Mouse (Mus musculus) forebrain, embryonic 15.5 days (tissue): ENCODE measurements at regions not wholly inside any gene's neighbourhood (a gene's known extent, or its start where the extent isn't known, plus 50 kb on each side); places are given as distances from the start of the nearest gene placed in this dataset.

Experiments used
- ATAC-seq: fragments of 200-750 bp; cut with Nextera tagmentation; replicated peaks from 2 replicates; pipeline ENCODE4 v1.8.0; 2017; ENCODE audit warnings: mild to moderate bottlenecking, moderate TSS enrichment, moderate library complexity
- H3K27ac ChIP-seq: fragments of 300-500 bp; sonication (generic); replicated peaks from 2 replicates; pipeline ENCODE4 v1.5.1; 2015; ENCODE audit warnings: mild to moderate bottlenecking, inconsistent platforms
- H3K27me3 ChIP-seq: fragments of 300-500 bp; sonication (generic); 2 replicates; pipeline ENCODE4 v1.6.1; 2015; ENCODE audit warnings: inconsistent platforms
- H3K36me3 ChIP-seq: fragments of 300-500 bp; sonication (generic); 2 replicates; pipeline ENCODE4 v1.6.1; 2015; ENCODE audit warnings: mild to moderate bottlenecking, inconsistent platforms
- H3K4me1 ChIP-seq: fragments of 300-500 bp; sonication (generic); 2 replicates; pipeline ENCODE4 v1.6.1; 2015; ENCODE audit warnings: inconsistent platforms
- H3K4me2 ChIP-seq: fragments of 300-500 bp; sonication (generic); replicated peaks from 2 replicates; pipeline ENCODE4 v1.6.1; 2015; ENCODE audit warnings: mild to moderate bottlenecking, inconsistent platforms
- H3K4me3 ChIP-seq: fragments of 300-500 bp; sonication (generic); 2 replicates; pipeline ENCODE4 v1.5.1; 2015; ENCODE audit warnings: mild to moderate bottlenecking, inconsistent platforms
- H3K9ac ChIP-seq: fragments of 300-500 bp; sonication (generic); replicated peaks from 2 replicates; pipeline ENCODE4 v1.6.1; 2015; ENCODE audit warnings: mild to moderate bottlenecking, inconsistent platforms
- H3K9me3 ChIP-seq: fragments of 300-500 bp; sonication (generic); 2 replicates; pipeline ENCODE4 v1.6.1; 2016; ENCODE audit warnings: inconsistent platforms
- WGBS: fragments of 180-500 bp; shearing (Covaris S2); methylation state at CpG from one replicate; pipeline ENCODE4 v1.1.7; 2015; ENCODE audit warnings: mixed read lengths; 5-methylcytosine and 5-hydroxymethylcytosine counted together

- Histone ChIP-seq H3K9ac (no peak overlapping the region), H3K27ac (no peak overlapping the region), H3K27me3 (no peaks in the 10 kb centered on the region), H3K4me3 (no peak overlapping the region), H3K4me2 (no peak overlapping the region), H3K4me1 (no peaks in the 10 kb centered on the region), H3K9me3 (no peaks in the 10 kb centered on the region), H3K36me3 (no peaks in the 10 kb centered on the region)
- no peak for ATAC-seq
- WGBS = 90% methylated on average over 2 of the region's 2 CpGs
These were observed 856.9 kb downstream of the Zpld1 start for GRCm38 (mm10) chr16:54440932-54441331.

- Histone ChIP-seq H3K9me3 (no peaks in the 10 kb centered on the region), H3K4me2 (no peak overlapping the region), H3K4me1 (no peaks in the 10 kb centered on the region), H3K36me3 (no peaks in the 10 kb centered on the region), H3K4me3 (no peak overlapping the region), H3K9ac (no peak overlapping the region), H3K27me3 (no peaks in the 10 kb centered on the region), H3K27ac (no peak overlapping the region)
- WGBS = 42% methylated on average over 3 of the region's 3 CpGs
- ATAC-seq = peak; percentile 61; the same call in 1 of the 2 replicates
These were observed 891.1 kb downstream of the Zpld1 start for GRCm38 (mm10) chr16:54406638-54407037.

DNA sequence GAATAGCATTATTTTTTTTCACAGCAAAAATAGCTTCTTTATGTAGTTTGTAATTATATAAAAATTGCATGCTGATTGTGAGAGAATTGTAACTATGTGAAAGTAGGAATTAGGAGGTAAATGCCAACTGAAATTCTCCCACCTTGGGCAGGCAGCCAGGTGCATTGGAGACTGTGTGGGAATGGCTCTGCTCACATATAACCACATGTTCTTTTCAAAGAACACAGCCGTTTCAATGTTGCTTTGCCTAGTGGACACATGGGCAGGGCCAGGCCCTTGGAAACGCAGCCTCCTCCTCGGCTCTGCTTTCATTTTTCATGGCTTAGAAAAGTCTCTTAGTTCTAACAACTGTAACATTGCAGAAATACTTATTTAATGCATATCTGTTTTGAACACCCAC is 913.8 kb downstream of the Zpld1 start:
- no peaks in the 10 kb centered on the region for H3K27me3 ChIP-seq
- H3K4me3 ChIP-seq = no peak overlapping the region
- H3K4me1 ChIP-seq = no peaks in the 10 kb centered on the region
- H3K36me3 ChIP-seq = no peaks in the 10 kb centered on the region
- 41% methylated on average over 3 of the region's 3 CpGs for WGBS
- H3K27ac ChIP-seq = no peak overlapping the region
- no peak for ATAC-seq
- no peak overlapping the region for H3K4me2 ChIP-seq
- H3K9ac ChIP-seq = no peak overlapping the region
- H3K9me3 ChIP-seq = no peaks in the 10 kb centered on the region

- Histone ChIP-seq H3K9me3 (no peaks in the 10 kb centered on the region), H3K4me2 (no peak overlapping the region), H3K27ac (no peak overlapping the region), H3K9ac (no peak overlapping the region), H3K36me3 (no peaks in the 10 kb centered on the region), H3K4me3 (no peak overlapping the region), H3K27me3 (no peaks in the 10 kb centered on the region), H3K4me1 (no peaks in the 10 kb centered on the region)
- 64% methylated on average over 4 of the region's 4 CpGs for WGBS
- no peak for ATAC-seq
These were observed 922.8 kb downstream of the Zpld1 start for GRCm38 (mm10) chr16:54374990-54375389.

- no peak overlapping the region for H3K4me3 ChIP-seq
- H3K27ac ChIP-seq = no peak overlapping the region
- H3K4me2 ChIP-seq = no peak overlapping the region
- no peak for ATAC-seq
- H3K27me3 ChIP-seq = no peaks in the 10 kb centered on the region
- no peaks in the 10 kb centered on the region for H3K9me3 ChIP-seq
- no peaks in the 10 kb centered on the region for H3K36me3 ChIP-seq
- H3K9ac ChIP-seq = no peak overlapping the region
- no peaks in the 10 kb centered on the region for H3K4me1 ChIP-seq
These were observed 943.4 kb downstream of the Zpld1 start for GRCm38 (mm10) chr16:54354423-54354822.

GRCm38 (mm10) chr16:54348814-54349213 is 949.0 kb downstream of the Zpld1 start:
- ATAC-seq = no peak
- no peaks in the 10 kb centered on the region for H3K36me3 ChIP-seq
- H3K27me3 ChIP-seq = no peaks in the 10 kb centered on the region
- no peak overlapping the region for H3K4me3 ChIP-seq
- no peak overlapping the region for H3K9ac ChIP-seq
- no peaks in the 10 kb centered on the region for H3K4me1 ChIP-seq
- H3K9me3 ChIP-seq = no peaks in the 10 kb centered on the region
- H3K4me2 ChIP-seq = no peak overlapping the region
- no peak overlapping the region for H3K27ac ChIP-seq

DNA sequence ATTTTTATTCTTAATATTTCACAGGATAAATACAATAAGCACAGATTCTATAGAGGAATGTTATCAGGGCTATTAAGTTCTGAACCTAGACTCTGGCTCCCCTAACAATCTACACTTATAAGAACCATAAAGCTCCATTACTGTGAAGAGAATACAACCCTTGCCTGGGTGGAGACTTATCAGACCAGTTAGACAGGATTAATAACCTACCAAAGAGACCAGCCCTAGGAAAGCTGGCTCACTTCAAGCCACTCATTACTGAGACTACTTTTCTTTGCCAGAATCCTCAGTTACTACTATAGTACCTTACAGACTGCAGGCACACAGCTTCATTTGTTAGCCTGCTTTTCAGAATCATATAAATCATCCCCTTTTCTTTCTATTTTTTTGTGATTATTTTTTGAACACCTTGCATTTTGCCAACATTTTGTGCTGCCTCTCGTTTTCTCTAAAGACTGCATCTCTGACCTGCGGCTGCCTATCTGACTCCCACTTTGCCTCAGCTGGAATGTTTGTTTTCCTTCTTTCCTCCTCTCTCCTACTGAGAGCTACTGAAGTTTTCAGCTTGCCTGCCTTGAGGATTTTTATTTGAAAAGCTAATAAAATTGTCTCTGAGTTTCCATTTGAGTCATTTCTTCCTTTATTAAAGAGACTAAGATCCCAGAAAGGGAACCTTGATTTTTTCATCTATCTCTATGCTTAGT is 951.5 kb downstream of the Zpld1 start:
- Histone ChIP-seq H3K27ac (no peak overlapping the region), H3K27me3 (no peaks in the 10 kb centered on the region), H3K4me1 (no peaks in the 10 kb centered on the region), H3K36me3 (no peaks in the 10 kb centered on the region), H3K9ac (no peak overlapping the region), H3K9me3 (no peaks in the 10 kb centered on the region), H3K4me2 (no peak overlapping the region), H3K4me3 (no peak overlapping the region)
- WGBS = 67% methylated on average over 2 of the region's 2 CpGs
- ATAC-seq = no peak
